In genomic region chr16:17938821-17939220, GRCm38 (mm10) we compare ENCODE assay signal across 9 mouse cellular contexts. TPM values are rescaled to one million over a fixed set of nuclear protein-coding genes. Genes with fewer than 3 reads are reported as not detected.
DNase-seq lines count a peak whose midpoint lies in the region; ATAC-seq lines count a peak whose summit lies in the region.
"Had no signal": no experiment of that assay in that cellular context is flagged by ENCODE, and none has a peak within 500 bp of the region (broad histone marks: within the 10 kb centered on the region; RNA-seq: fewer than 3 reads in every experiment).

No protein-coding gene starts in this region.

- H3K4me2 ChIP-seq in forebrain, embryonic 11.5 days (ENCODE audit: low read depth, low read length, severe bottlenecking), result no peak overlapping the region
- H3K4me2 ChIP-seq in hindbrain, embryonic 16.5 days (ENCODE audit: low read length), result no peak overlapping the region
- peak overlapping the region; percentile 6 for H3K4me2 ChIP-seq in liver, embryonic 11.5 days

- no peaks in the 10 kb centered on the region; the same call in 1 of the 2 replicates for H3K27me3 ChIP-seq in forebrain, embryonic 11.5 days (ENCODE audit: control insufficient read depth, insufficient read depth, low read length)
- no peaks in the 10 kb centered on the region for H3K27me3 ChIP-seq in hindbrain, embryonic 16.5 days (replicated peaks; ENCODE audit: control insufficient read depth, insufficient read depth, low read length)
- H3K27me3 ChIP-seq in liver, embryonic 11.5 days (replicated peaks; ENCODE audit: control insufficient read depth, insufficient read depth, low read length), result no peaks in the 10 kb centered on the region

- peak; percentile 67; the same call in 1 of the 2 replicates for ATAC-seq in forebrain, embryonic 11.5 days (replicated peaks; ENCODE audit: low FRiP score)
- ATAC-seq in hindbrain, embryonic 16.5 days, result peak; percentile 85
- ATAC-seq in liver, embryonic 11.5 days (replicated peaks; ENCODE audit: low FRiP score), result peak; percentile 92

- H3K4me1 ChIP-seq in forebrain, embryonic 11.5 days (replicated peaks; ENCODE audit: control insufficient read depth, insufficient read depth, low read length), result no peaks in the 10 kb centered on the region
- H3K4me1 ChIP-seq in hindbrain, embryonic 16.5 days (ENCODE audit: control insufficient read depth, insufficient read depth, low read depth, low read length), result no peaks in the 10 kb centered on the region; the same call in 1 of the 2 replicates
- peaks cover 21% of the 10 kb centered on the region for H3K4me1 ChIP-seq in liver, embryonic 11.5 days (replicated peaks; ENCODE audit: control insufficient read depth, insufficient read depth, low read length)

- 10% methylated on average over 7 of the region's 7 CpGs for WGBS in forebrain, embryonic 11.5 days
- 13% methylated on average over 7 of the region's 7 CpGs for WGBS in hindbrain, embryonic 16.5 days
- WGBS in liver, embryonic 11.5 days, result 6% methylated on average over 7 of the region's 7 CpGs

- H3K9me3 ChIP-seq in forebrain, embryonic 11.5 days (ENCODE audit: control insufficient read depth, low read length), result no peaks in the 10 kb centered on the region
- no peaks in the 10 kb centered on the region for H3K9me3 ChIP-seq in hindbrain, embryonic 16.5 days (ENCODE audit: control insufficient read depth, low read length)
- H3K9me3 ChIP-seq in liver, embryonic 11.5 days (ENCODE audit: control insufficient read depth, low read length), result no peaks in the 10 kb centered on the region

- H3K4me3 ChIP-seq in forebrain, embryonic 11.5 days (ENCODE audit: low read depth, low read length), result no peak overlapping the region
- H3K4me3 ChIP-seq in hindbrain, embryonic 16.5 days (ENCODE audit: low read length), result no peak overlapping the region
- no peak overlapping the region for H3K4me3 ChIP-seq in liver, embryonic 11.5 days (ENCODE audit: low read depth, low read length)

- no peaks in the 10 kb centered on the region for H3K36me3 ChIP-seq in forebrain, embryonic 11.5 days (ENCODE audit: control insufficient read depth, insufficient read depth, low read length)
- H3K36me3 ChIP-seq in hindbrain, embryonic 16.5 days (ENCODE audit: control insufficient read depth, insufficient read depth, low read length), result no peaks in the 10 kb centered on the region
- no peaks in the 10 kb centered on the region for H3K36me3 ChIP-seq in liver, embryonic 11.5 days (ENCODE audit: control insufficient read depth, insufficient read depth, low read length)

- H3K27ac ChIP-seq in forebrain, embryonic 11.5 days (ENCODE audit: low read depth, low read length), result no peak overlapping the region
- H3K27ac ChIP-seq in hindbrain, embryonic 16.5 days (ENCODE audit: low read depth, low read length), result no peak overlapping the region
- H3K27ac ChIP-seq in liver, embryonic 11.5 days (ENCODE audit: low read depth, low read length), result peak overlapping the region; percentile 63

- no peak overlapping the region for H3K9ac ChIP-seq in forebrain, embryonic 11.5 days (ENCODE audit: low read length)
- H3K9ac ChIP-seq in hindbrain, embryonic 16.5 days (ENCODE audit: low read depth, low read length), result no peak overlapping the region
- H3K9ac ChIP-seq in liver, embryonic 11.5 days (ENCODE audit: low read depth, low read length), result peak overlapping the region; percentile 11

- DNase-seq in urinary bladder, postnatal 14 days (ENCODE audit: low spot score), result peak; percentile 71
- DNase-seq in urinary bladder, adult 2 months (ENCODE audit: low spot score), result no peak
- peak; percentile 65 for DNase-seq in c-Kit-positive CD71-negative TER-119-negative erythroid progenitor cells, embryonic 14.5 days (ENCODE audit: low read depth)
- peak; percentile 88 for DNase-seq in forebrain, embryonic 11.5 days (ENCODE audit: low spot score)
- peak; percentile 78 for DNase-seq in liver, embryonic 11.5 days (ENCODE audit: low spot score)
- peak; percentile 65 to 78 for DNase-seq in natural killer cell, adult 2 months (ENCODE audit: low spot score in 2 of 2)
- peak; percentile 68 to 69 for DNase-seq in thymus, postnatal 36 days

RNA-seq across cellular contexts. Expression of gene Slc25a1, which starts 10.8 kb away (rescaled TPM):
- 67.3 and 77.5 TPM in 2 replicates for polyA plus RNA-seq in urinary bladder, adult 2 months (2012; rRNA removed)
- polyA plus RNA-seq in forebrain, embryonic 11.5 days (2014; fragmentation: Nextera tagmentation; extraction: Ambion mirVana), result 105 and 107 TPM in 2 replicates
- polyA plus RNA-seq in hindbrain, embryonic 16.5 days (2015; fragmentation: Nextera tagmentation; extraction: Ambion mirVana), result 203 and 210 TPM in 2 replicates
- polyA plus RNA-seq in liver, embryonic 11.5 days (2014; fragmentation: Nextera tagmentation; extraction: Ambion mirVana), result 138 and 140 TPM in 2 replicates

RNA-seq across cellular contexts. Expression of gene Gsc2, which starts 24.0 kb away (rescaled TPM):
- polyA plus RNA-seq in urinary bladder, adult 2 months (2012; rRNA removed), result not detected in 2 replicates
- 0.23 TPM in 1 of 2 replicates, not detected in the other for polyA plus RNA-seq in forebrain, embryonic 11.5 days (2014; fragmentation: Nextera tagmentation; extraction: Ambion mirVana)
- 0.70 and 1.4 TPM in 2 replicates for polyA plus RNA-seq in hindbrain, embryonic 16.5 days (2015; fragmentation: Nextera tagmentation; extraction: Ambion mirVana)
- polyA plus RNA-seq in liver, embryonic 11.5 days (2014; fragmentation: Nextera tagmentation; extraction: Ambion mirVana), result 0.21 and 0.29 TPM in 2 replicates
- polyA plus RNA-seq: large intestine, adult 2 months had no signal

RNA-seq across cellular contexts. Expression of gene Ess2, which starts 27.7 kb away (rescaled TPM):
- polyA plus RNA-seq in urinary bladder, adult 2 months (2012; rRNA removed), result 26.0 and 26.7 TPM in 2 replicates
- 50.2 and 54.3 TPM in 2 replicates for polyA plus RNA-seq in forebrain, embryonic 11.5 days (2014; fragmentation: Nextera tagmentation; extraction: Ambion mirVana)
- polyA plus RNA-seq in hindbrain, embryonic 16.5 days (2015; fragmentation: Nextera tagmentation; extraction: Ambion mirVana), result 41.8 and 46.2 TPM in 2 replicates
- polyA plus RNA-seq in liver, embryonic 11.5 days (2014; fragmentation: Nextera tagmentation; extraction: Ambion mirVana), result 24.4 and 26.4 TPM in 2 replicates

RNA-seq across cellular contexts. Expression of gene Tssk2, which starts 40.4 kb away (rescaled TPM):
- not detected in 2 replicates for polyA plus RNA-seq in urinary bladder, adult 2 months (2012; rRNA removed)
- 0.52 TPM in 1 of 2 replicates, not detected in the other for polyA plus RNA-seq in forebrain, embryonic 11.5 days (2014; fragmentation: Nextera tagmentation; extraction: Ambion mirVana)
- 0.11 TPM in 1 of 2 replicates, not detected in the other for polyA plus RNA-seq in hindbrain, embryonic 16.5 days (2015; fragmentation: Nextera tagmentation; extraction: Ambion mirVana)
- polyA plus RNA-seq in liver, embryonic 11.5 days (2014; fragmentation: Nextera tagmentation; extraction: Ambion mirVana), result 0.12 TPM in 1 of 2 replicates, not detected in the other
- polyA plus RNA-seq: large intestine, adult 2 months had no signal

RNA-seq across cellular contexts. Expression of gene Dgcr2, which starts 40.5 kb away (rescaled TPM):
- polyA plus RNA-seq in urinary bladder, adult 2 months (2012; rRNA removed), result 48.7 and 50.0 TPM in 2 replicates
- 112 TPM in 2 replicates for polyA plus RNA-seq in forebrain, embryonic 11.5 days (2014; fragmentation: Nextera tagmentation; extraction: Ambion mirVana)
- 105 and 116 TPM in 2 replicates for polyA plus RNA-seq in hindbrain, embryonic 16.5 days (2015; fragmentation: Nextera tagmentation; extraction: Ambion mirVana)
- 47.9 and 52.9 TPM in 2 replicates for polyA plus RNA-seq in liver, embryonic 11.5 days (2014; fragmentation: Nextera tagmentation; extraction: Ambion mirVana)
